Mouse (Mus musculus) adrenal gland, postnatal 36 days (tissue): Measurements from ENCODE around the gene Gm20219. TPM values are rescaled to one million over a fixed set of nuclear protein-coding genes. Genes with fewer than 3 reads are reported as not detected.

Source experiments
- DNase-seq, 2 experiments: peaks; one replicate each; pipeline ENCODE4 v3.0.0; 2021; ENCODE audit warnings: mixed read lengths in 1 of 2
- total RNA-seq, 2 experiments: library from RNA; stranded (reverse); gene quantifications; 2 replicates each; pipeline ENCODE4 v1.2.3; 2021

Gm20219 gene
- total RNA-seq, 2 experiments from 2014 or later: 0.95 to 1.6 TPM

DNA sequence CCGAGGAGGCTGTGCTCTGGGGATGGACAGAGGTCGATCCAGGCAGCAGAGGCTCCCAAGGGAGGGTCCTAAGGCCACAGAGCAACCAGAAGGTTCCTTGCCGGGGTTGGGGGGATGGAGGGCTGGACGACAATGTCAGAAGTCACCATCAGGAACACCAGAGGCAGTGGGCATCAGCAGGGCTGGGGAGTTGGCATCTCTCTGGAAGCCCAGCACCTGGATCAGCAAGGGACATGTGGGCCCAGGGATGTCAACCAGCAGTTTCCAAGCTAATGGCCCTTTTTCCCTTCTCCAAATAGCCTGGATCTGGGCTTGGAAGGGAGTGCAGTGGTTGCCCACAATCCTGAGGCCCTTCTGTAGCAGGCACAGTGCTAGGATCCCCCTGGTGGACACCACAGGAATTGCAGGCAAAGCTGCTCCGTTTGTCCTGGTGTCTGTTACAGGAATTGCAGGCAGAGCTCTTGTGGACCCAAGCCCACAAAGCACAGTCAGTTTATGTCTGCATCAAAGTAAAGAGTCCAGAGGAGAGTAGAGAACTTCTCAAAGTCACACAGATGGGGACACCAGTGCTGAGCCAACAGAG, 1.3 kb downstream of the Gm20219 start:
- DNase-seq: peak; percentile 65 to 71

DNA sequence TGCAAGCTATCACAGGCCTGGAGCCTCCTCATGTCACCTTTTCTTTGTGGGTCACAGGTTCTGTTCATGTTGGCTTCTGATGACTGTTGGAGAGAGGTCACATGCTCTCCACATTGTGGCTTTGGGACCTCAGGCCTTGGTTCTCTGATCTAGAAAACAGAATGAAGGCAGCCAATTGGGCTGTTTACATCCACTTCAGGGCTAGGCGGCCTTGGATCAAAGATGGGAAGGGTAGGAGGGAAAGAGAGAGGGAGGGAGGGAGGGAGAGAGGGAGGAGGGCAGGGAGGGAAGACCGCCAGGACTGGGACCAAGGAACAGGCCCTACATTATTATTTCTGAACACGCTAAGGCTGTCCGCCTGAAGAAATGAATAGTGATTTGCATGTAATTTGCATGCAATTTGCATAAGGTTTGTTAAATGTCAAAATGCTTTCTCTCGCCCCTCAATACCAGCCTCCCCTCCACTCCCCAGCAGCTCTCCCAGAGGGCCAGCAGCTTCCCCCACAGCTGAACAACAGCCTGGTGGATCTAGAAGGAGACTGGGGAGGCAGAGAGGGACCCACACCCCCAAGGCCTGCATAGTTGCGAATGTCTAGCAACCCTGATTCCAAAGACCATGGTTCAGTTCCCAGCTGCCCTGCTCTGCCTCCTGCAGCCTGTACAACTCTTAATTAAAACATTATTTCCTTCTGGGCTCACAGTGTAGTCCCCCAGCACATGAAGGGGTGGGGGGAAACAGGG, 2.2 kb downstream of the Gm20219 start:
- DNase-seq: no peak

DNA sequence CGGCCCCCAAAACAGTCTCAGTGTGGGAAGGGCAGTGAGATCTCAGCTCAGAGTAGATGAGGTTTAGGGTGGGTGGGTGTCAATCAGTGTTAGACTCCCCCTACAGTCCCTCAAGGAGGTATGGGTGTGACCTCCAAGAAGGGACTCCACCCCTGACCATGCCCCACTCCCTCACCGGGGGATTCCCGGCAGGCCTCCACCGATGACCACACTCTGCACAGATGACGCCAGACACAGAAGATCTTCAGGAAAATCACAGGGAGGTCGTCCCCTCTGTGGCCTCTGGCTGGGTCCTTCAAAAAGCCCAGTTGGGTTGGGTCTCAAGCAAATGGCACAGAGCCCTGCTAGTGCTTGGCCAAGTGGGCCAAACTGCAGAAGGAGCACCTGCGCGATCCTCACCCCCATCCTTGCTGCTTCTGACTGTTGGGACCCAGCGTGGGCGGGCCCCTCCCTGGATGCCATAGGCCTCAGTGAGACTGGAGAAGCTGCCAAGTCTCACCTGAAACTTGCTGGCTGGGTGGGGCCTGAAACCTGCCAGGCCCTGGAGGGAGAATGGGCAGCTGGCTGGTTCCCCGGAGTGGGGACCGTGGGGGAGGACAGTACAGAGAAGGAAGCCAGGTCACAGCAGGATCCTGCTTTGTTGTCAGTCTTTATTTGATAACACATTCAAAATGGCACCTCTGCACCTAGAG, 3.3 kb downstream of the Gm20219 start:
- no peak for DNase-seq

DNA sequence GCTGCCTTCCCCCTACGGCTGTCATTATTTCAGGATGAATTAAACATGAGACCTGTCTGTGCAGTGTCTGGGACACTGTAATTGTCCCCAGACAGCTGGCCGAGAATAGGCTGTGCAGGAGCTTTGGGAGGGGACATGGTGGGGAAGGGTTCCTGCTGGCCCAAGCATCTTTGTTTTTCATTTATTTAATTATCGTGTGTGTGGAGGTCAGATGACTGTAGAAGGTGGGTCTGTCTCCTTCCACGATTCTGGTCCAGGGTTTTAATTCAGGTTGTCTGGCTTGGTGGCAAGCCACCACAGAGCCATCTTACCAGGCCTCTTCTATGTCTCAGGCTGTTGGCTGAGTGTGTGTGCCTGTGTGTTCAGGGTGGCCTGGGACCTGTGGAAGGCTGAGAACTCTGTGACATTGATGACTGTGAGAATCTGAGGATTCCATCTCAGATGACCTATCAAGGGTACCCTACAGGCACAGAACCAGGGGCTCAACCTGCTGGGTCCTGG, 5.5 kb downstream of the Gm20219 start:
- no peak for DNase-seq

DNA sequence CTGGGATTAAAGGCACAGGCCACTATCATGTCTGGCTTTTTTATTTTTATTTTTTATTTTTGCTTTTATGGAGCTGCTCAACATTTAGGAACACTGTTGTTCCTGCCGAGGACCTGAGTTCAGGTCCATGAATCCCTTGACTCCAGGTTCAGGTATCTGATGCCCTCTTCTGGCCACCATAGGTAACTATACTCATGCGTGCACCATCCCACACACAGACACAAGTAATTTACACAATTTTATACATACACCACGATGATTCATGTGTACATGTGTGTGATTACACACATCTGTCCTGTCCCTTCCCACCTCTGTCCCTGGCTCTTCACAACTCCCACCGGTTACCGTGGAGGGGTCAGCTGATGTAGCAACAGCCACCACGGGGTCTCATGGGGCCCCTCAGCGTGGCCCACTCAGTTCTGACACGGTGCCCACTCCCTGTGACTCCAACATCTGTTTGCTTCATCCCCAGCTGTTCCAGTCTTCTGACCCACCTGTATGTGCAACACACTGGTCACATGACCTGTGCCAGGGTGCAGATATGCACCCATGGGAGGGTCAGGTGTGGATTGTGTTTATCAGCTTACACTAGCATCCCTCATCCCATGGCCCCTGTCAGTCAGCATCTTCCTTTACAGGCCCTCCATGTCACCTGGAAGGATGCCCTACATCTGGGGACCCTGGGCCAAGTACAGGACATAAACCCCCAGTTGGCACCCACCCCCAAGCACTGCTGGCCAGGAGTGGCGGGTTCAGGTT, 6.2 kb downstream of the Gm20219 start:
- no peak for DNase-seq

DNA sequence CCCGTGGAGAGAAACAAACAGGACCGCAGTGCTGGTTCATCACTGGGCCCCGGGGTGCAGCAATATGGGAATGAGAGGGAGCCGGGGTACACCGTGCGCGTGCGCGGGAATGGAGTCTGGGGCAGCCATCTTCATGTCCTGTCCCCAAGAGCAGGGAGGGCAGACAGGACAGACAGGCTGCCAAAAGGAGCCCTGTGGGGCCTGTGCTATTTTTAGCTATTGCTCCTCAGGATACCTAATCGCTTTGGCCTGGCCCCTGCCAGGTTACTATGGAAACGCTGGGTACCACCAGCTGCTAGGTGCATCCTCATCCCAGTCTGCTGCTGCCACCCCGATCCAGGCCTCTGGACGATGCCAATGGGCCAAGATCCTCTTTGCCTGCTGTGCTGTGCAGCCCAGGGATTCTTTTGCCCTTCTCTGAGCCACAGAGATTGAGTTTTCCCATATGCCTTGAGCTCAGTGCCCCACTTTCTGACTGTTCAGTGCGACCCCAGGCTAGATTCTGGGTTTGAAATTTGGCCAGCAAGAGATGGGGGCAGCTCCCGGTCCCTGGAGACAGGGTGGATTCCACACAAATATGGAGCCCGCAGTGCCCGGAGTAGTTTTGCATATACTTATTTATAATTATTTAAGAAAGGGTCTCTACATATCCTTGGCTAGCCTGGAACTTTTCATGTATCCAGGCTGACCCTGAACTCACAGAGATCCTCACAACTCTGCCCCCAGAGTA, 6.9 kb downstream of the Gm20219 start:
- DNase-seq: no peak

DNA sequence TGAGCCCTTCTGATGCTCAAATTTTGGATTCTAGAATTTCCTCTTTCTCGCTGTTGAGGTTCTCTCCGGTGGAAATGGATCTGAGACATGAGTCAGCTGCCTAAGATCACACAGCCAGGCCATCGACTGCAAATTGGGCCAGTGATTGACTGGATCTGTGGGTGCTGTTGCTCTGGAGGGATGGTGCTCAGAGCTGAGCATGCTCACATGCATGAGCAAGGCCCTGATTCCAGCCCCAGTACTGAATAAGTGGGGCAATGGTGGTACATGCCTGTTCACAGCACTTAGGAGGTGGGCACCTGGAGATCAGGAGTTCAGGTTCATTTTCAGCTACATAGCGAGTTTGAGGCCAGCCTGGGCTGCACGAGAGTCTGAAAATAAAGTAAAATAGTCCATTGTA, 7.6 kb downstream of the Gm20219 start:
- DNase-seq: no peak

DNA sequence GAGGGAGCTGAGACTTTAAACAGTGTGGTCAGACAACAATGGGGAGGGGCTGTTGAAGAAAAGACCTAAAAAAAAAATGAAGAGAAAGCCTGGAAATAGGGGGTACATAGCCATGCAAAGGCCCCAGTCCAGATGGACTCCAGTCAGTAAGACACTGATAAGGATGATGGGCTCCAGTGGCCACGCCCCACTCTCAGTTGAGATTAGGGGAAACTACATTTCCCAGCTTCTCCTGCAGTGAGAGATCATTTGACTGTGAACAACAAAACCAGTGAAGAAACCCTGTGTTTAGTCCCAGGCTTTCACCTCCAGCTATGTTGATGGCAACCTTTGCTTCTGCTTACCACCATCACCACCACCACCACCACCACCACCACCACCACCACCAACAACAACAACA, 8.2 kb downstream of the Gm20219 start:
- no peak for DNase-seq

DNA sequence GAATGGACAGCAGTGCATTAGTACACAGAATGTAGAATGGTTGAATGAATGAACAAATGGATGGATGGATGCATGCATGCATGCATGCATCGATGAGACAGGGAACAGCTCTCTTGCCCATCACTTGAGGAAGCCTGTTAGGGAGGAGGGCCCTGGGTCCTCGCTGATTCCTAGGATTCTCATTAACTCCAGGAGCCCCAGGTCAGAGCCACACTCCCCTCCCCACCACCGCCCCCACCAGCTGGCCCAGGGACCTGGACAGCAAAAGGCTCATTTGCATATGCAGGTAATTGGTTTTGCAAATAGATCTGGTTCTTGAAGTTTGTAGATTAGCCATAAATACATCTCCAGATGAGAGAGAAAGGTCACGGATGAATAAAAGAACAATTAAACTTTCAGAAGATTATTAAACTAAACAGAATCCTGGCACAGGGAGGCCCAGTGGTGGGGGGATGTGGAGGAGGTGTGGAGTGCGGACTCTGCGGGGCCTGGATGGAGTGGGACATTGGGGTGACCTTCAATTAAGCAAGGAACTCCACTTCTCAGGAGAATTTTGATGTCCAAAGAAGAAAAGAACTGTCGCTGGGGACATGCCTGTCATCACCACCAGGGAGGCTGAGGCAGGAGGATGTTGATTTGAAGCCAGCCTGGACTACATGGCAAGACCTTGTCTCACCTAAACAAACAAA, 9.3 kb downstream of the Gm20219 start:
- no peak for DNase-seq

DNA sequence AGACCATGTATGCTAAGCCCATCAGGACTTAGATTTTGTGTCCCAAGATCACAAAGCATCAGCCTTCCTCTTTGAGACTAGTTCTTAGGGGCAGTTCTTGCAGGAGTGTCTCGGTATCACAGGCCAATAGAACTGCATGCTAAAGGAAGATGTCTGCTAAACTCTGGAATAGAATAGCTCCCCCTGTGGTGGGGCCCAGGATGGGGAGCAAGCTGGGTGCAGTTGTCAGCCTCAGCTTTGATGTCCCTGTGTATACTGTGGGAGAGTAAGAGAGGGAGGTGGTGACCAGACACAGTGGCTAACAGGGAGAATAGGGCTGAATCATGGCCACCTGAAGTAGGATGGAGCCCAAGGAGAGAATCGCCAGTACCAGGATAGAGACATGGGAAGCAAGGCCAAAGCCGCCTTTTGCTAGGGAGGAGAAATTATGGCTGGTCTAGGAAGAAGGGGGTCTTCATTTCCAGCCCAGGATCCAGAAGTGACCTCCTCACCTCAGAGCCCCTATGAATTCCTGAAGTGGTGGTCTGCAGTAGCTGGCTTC, 10.4 kb downstream of the Gm20219 start:
- no peak for DNase-seq

DNA sequence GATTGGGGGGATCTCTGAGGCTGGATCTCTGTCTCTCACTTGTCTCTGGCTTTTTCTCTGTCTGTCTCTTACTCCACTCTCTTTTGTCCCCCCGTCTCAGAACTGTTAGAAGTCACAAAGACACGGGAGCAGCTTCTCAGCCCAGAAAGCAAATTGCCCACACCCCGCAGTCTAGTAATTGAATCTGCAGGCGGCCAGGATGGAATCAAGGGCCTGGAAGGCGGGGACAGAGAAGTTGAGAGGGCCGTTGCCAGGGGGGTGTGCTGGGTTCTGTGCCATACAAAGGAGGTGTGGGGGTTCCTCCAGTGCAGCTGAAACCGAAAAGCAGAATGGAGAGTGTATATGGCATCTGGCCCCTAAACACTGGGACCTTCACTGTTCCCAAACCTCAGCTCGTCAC, 11.5 kb downstream of the Gm20219 start:
- no peak for DNase-seq

DNA sequence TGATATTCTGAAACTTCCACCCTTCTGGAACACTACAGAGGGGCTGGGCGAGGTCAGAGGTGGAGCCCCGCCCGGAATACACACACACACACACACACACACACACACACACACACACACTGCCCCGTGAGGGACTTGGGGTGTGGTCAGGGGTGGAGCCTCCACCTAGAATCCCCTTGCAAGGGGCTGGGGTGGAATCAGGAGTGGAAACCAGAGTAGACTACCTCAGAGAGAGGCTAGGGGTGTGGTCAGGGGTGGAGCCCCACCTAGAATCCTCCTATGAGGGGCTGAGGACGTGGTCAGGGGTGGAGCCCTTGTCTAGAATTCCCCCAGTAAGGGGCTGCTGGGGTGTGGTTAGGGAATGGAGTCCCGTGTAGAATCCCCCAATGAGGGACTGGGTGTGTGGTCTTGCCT, 13.6 kb downstream of the Gm20219 start:
- DNase-seq: no peak

DNA sequence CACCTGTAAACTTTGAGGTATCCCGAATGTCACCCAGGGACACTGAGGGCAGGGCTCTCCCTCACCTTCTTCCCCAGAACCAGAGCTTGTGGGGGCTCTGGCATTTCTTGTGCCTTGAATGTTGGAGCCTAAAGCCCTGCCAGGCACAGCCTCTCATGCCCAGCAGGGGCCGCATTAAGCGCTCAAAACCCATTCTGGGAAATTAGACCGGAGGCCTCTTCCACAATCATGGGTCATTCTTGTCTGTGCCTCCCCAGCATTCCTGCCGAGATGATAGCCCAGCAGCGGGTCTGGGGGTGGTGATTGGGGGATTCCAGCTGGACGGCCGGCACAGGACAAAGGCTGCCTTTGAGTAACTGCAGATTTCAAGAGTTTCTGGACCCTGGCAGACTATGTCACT, 16.3 kb downstream of the Gm20219 start:
- no peak for DNase-seq

DNA sequence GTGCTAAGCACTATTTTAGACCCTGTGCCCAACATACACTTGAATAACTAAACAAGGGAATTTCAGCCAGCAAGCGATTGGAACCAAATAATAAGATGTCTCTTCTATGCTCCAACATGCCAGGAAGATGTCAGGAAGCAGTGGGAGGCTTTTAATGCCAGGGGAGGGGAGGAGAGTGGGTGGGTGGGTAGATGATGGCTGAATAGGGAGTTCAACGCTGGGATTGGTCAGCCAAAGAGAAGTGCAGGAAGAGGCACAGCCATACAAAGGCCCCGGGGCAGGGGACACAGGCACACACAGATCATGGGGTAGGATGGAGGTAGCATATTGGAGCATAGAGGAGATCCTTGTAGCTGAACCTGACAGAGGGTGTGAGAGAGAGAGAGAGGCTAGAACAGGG, 17.3 kb downstream of the Gm20219 start:
- no peak for DNase-seq

DNA sequence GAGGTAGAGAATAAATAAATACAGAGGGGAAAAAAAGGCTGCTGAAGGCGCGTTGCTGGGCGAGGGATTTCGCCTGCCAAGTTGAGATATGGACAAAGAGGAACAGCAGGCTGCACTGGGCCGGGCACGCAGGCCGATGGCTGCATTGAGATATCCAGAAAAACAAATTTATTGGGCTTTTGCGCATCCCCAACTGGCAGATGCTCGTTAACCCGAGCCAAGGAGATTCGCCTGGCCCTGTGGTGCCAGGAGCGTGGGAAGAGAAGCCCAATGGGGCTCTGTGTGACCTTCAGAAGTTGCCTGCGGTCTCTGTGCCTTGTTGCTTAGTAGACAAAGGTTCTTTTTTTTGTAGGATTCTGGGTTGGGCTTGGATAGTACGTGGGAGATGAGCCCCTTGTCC, 18.0 kb downstream of the Gm20219 start:
- no peak for DNase-seq

DNA sequence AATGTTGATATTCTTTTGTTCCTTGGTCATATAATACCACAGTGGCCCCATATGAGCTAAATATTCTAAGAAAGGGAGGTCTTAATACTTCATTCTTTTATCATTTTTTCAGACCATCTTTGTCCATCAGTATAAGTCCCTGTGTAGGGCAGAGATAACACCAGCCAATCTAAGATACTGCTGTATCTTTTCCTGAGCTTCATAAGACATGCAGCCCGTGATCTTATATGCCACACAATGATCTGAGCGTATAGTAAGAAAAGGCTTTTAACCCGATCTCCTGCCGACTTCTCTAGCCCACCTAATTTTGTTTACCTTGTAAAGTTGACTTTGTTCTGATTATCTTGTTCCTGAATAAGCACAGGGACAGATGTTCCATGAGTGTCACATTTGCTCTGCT, 29.2 kb downstream of the Gm20219 start:
- no peak for DNase-seq

DNA sequence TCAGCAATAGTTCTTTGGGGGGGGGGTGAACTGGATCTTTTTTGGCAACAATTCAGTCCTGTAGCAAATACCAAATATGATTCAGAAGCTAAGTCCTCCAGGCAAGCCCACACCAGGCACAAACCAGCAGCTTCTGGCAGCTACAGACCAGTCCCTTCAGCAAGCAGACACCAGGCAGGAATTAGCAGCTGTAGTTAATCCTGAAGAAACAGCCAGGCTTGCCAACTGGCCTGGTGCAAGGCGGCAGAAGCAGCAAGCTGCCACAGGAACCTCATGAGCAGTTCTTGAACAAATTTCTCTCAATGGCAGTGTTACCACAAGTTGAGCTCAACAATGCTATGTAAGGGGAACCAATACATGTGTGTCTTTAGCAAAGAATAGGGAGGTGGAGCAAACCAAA, 31.4 kb downstream of the Gm20219 start:
- DNase-seq: no peak

DNA sequence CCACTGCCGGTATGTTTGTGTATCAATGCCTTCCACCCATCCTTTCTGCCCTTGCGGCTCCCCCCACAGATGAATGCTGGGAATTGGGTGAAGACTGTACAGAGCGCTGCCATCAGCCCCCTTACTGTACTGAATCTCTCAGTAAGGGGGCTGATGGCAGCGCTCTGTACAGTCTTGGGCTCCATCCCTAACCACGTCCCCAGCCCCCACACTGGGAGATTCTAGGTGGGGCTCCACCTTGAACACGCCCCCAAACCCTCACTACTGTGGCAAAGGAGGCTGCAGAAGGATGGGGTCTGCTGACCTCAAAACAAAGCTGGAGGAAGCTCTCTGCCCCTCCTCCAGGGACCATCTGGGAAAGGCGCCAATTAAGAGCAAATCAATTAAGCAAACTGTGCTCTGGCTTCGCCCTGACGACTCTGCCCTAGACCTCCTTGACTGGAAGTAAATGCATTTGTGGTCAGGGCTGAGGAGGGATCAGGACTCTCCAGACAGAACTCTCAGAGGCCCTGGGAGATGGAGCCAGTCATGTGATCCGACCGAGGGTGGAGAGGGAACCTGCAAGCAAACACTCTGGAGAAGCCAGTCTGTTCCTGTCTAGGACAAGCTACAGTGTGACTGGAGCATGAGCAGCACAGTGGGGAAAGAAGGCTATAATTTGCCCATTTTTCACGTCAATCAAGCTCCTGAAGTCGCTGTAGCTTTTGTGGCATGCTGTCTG, 38.3 kb downstream of the Gm20219 start:
- no peak for DNase-seq

DNA sequence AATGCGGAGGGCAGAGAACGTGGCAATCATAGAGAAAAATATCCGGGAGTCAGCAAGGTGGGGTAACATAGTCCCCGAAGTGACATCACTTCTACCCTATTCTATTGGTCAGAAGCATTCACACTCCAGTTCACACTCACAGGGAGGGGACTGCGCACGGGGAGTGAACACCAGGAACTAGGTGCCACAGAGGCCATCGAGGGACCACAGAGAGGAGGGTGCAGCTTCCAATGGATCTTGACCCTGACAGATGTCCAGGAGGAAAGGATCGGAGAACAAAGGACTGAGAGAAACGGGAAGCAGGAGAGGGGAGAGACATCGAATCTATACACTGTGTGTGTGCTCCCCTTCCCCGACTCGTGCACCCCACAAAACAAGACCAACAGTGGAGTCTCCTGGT, 39.3 kb downstream of the Gm20219 start:
- DNase-seq: no peak

DNA sequence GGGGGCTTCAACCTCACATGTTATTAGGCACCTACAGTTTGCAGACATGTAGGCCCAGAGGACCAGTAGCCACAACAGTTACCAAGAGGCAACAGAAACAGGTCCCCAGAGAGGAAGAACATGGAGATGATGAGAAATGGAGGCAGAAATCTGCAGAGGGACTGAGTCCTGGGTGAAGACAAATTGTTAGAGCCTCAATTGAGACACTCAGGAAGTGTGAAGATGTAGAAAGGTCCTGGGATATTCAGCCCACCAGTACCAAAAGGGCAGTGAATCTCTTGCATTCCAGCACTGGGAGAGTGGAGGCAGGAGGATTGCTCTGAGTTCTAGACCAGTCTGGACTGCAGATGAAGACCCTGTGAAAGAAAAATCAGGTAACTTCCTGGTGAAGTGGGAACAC, 39.9 kb downstream of the Gm20219 start:
- DNase-seq: no peak
